Mouse (Mus musculus): ENCODE results near the gene 1110002E22Rik. TPM values are rescaled to one million over a fixed set of nuclear protein-coding genes. Genes with fewer than 3 reads are reported as not detected.

1110002E22Rik gene
- polyA plus RNA-seq, 1 experiment = not detected

DNA sequence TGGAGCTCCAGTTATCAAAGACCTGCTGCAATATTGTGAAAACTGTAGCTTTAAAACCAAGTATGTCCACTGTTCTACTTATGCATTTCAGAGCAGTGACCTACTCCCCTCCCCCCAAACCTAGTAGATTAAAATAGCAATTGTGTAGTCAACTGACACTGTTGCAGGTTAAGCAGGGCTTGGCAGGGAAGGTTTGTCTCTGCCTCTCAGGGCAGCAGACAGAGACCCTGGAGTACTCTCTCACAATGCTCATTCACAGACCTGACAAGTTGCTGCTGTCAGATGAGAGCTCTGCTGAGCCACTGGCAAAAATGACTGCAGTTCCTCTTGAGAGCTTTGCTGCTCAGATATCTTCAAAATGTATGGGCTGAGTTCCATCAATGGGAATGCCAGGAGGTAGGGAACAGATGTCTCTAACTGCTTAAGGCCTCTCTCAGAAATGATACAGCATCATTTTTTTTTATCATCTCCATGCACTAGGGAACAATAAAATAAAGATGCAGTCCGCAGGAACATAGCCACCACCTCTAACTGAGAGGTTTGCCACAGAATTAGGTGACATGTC lies 18.3 kb downstream of the 1110002E22Rik start:
- TF ChIP-seq CTCF (IDR thresholded peaks at IDR 0.05; ENCODE audit: control insufficient read depth, insufficient read depth, low read length) (no peak), POLR2A (IDR thresholded peaks at IDR 0.05; ENCODE audit: borderline replicate concordance, control insufficient read depth, low read depth, low read length) (no peak)
- no peak overlapping the region for H3K27ac ChIP-seq (ENCODE audit: control insufficient read depth, insufficient read depth, low read depth, low read length, poor library complexity)
- no peak overlapping the region for H3K4me3 ChIP-seq (replicated peaks; ENCODE audit: control insufficient read depth, low read depth, low read length)
- 81% methylated on average over 1 of the region's 1 CpGs for WGBS
- no peaks in the 10 kb centered on the region for H3K4me1 ChIP-seq (ENCODE audit: control insufficient read depth, insufficient read depth, low read length)

DNA sequence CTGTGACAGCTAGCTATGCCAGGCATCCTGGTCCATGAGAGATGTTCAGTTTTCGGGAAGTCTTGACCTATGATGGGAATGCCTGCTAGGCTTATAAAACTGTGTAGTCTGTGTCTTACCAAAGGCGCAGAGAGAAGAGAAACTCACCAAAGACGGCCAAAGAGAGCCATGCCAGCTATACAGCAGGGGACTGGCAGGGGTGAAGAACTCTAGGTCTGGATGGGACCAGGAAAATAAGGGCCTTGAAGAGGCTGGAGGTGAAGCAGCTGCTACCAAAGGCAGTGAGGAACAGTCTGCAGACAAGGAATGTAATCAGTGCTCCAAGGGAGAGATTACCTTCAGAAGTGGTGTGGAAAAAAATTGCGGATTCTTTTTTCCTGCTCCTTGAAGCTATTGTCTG lies 19.0 kb downstream of the 1110002E22Rik start:
- no peak for TF ChIP-seq POLR2A (IDR thresholded peaks at IDR 0.05; ENCODE audit: borderline replicate concordance, control insufficient read depth, low read depth, low read length)
- TF ChIP-seq CTCF (IDR thresholded peaks at IDR 0.05; ENCODE audit: control insufficient read depth, insufficient read depth, low read length) = no peak
- H3K4me1 ChIP-seq (ENCODE audit: control insufficient read depth, insufficient read depth, low read length) = no peaks in the 10 kb centered on the region
- no peak overlapping the region for H3K4me3 ChIP-seq (replicated peaks; ENCODE audit: control insufficient read depth, low read depth, low read length)
- 83% methylated on average over 4 of the region's 4 CpGs for WGBS
- no peak overlapping the region for H3K27ac ChIP-seq (ENCODE audit: control insufficient read depth, insufficient read depth, low read depth, low read length, poor library complexity)

DNA sequence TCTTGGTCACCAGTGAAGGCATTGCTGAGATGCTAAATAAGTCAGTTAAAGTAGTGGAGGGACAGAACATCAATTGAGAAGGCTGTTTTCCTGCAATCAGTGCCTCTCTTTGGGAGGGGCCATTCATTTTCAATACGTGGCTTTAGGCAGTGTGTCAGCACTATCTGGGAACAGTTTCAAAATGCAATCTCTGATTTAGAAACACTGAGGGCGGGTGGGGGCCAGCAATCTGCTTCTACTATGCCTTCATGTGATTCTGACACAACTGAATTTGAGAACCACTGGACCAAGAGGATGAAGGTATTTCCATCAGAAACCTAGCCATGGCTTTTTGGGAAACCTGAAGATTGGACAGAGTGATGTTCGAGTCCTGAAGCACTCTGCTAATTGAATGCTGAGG lies 30.4 kb downstream of the 1110002E22Rik start:
- Histone ChIP-seq H3K4me3 (replicated peaks; ENCODE audit: control insufficient read depth, low read depth, low read length) (no peak overlapping the region), H3K27ac (ENCODE audit: control insufficient read depth, insufficient read depth, low read depth, low read length, poor library complexity) (no peak overlapping the region), H3K4me1 (ENCODE audit: control insufficient read depth, insufficient read depth, low read length) (no peaks in the 10 kb centered on the region)
- TF ChIP-seq POLR2A (IDR thresholded peaks at IDR 0.05; ENCODE audit: borderline replicate concordance, control insufficient read depth, low read depth, low read length) = no peak
- WGBS = 62% methylated on average over 3 of the region's 3 CpGs

DNA sequence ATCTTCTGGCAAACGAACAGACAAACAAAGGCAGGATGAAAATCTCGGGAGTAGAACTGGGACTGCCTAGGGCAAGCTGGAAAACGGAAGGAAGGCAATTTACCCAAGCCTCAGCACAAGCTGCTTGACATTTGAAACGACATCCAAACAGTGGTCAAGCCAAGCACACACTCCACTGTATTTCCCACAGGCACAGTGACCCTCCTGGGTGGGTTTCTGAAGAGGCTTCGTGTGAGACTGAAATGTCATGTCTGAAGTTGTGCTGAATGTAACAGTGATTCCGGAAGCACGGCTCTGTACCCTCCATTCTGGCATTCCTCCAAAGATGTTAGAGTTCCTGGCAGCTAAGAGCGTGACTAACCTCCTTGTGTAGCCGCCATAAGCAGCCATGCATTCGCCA lies 30.9 kb downstream of the 1110002E22Rik start:
- TF ChIP-seq CTCF (IDR thresholded peaks at IDR 0.05; ENCODE audit: control insufficient read depth, insufficient read depth, low read length) (no peak), POLR2A (IDR thresholded peaks at IDR 0.05; ENCODE audit: borderline replicate concordance, control insufficient read depth, low read depth, low read length) (no peak)
- no peak overlapping the region for H3K27ac ChIP-seq (ENCODE audit: control insufficient read depth, insufficient read depth, low read depth, low read length, poor library complexity)
- H3K4me3 ChIP-seq (replicated peaks; ENCODE audit: control insufficient read depth, low read depth, low read length) = no peak overlapping the region
- WGBS = 80% methylated on average over 10 of the region's 10 CpGs
- no peaks in the 10 kb centered on the region for H3K4me1 ChIP-seq (ENCODE audit: control insufficient read depth, insufficient read depth, low read length)

DNA sequence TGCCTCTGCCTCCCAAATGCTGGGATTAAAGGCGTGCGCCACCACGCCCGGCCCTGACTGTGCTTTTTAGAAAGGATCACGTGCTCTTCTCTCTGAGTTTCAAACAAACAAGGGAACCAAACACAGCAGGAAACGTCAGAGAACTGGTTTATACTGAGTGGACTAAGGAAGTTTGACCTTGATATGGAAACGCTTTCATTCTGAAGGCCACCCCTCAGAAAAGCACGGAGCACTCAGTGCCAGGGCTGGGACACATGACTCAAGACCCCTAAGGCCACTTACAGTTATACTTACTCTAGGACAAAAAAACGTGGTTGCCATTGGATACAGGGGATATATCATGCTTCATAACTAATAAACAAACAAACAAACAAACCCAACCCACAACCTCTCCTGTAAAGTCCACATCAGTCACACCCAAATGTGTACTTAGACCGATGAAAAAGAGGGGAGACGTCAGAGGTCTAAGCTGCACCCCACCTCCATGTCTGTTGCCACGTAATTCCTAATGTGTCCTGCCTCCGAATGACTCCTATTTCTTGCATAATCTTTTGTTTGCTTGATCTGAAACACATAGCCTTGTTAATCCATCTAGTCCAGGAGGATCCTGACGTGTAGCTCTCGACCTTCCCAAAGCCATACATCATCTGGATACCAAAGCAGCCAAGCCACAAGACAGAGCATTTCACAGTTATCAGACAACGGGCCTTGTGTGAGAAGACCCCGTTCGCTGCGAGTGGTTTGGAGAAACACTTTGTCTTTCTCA lies 31.6 kb downstream of the 1110002E22Rik start:
- Histone ChIP-seq H3K4me1 (ENCODE audit: control insufficient read depth, insufficient read depth, low read length) (no peaks in the 10 kb centered on the region), H3K27ac (ENCODE audit: control insufficient read depth, insufficient read depth, low read depth, low read length, poor library complexity) (no peak overlapping the region), H3K4me3 (replicated peaks; ENCODE audit: control insufficient read depth, low read depth, low read length) (no peak overlapping the region)
- no peak for TF ChIP-seq POLR2A (IDR thresholded peaks at IDR 0.05; ENCODE audit: borderline replicate concordance, control insufficient read depth, low read depth, low read length)
- no peak for TF ChIP-seq CTCF (IDR thresholded peaks at IDR 0.05; ENCODE audit: control insufficient read depth, insufficient read depth, low read length)
- WGBS = 81% methylated on average over 19 of the region's 19 CpGs

DNA sequence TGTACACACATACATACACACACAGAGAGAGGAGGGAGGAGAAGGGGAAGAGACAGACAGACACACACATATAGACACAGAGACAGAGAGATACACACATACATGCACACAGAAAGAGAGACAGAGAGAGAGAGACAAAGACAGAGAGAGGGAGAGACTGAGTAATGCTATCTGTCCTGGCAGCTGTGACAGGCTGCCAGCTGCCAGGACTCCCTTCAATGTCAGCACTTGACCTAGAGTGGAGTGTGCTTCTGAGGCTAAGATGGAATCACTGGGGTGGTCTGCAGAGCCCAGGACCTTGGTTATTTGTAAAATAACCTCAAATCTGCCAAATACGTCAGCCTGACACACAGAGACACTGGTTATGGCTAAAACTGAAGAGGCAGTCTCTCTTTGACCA lies 32.9 kb downstream of the 1110002E22Rik start:
- TF ChIP-seq POLR2A (IDR thresholded peaks at IDR 0.05; ENCODE audit: borderline replicate concordance, control insufficient read depth, low read depth, low read length) (no peak), CTCF (IDR thresholded peaks at IDR 0.05; ENCODE audit: control insufficient read depth, insufficient read depth, low read length) (no peak)
- H3K4me1 ChIP-seq (ENCODE audit: control insufficient read depth, insufficient read depth, low read length) = no peaks in the 10 kb centered on the region
- WGBS = 74% methylated on average over 1 of the region's 1 CpGs
- no peak overlapping the region for H3K27ac ChIP-seq (ENCODE audit: control insufficient read depth, insufficient read depth, low read depth, low read length, poor library complexity)
- no peak overlapping the region for H3K4me3 ChIP-seq (replicated peaks; ENCODE audit: control insufficient read depth, low read depth, low read length)

DNA sequence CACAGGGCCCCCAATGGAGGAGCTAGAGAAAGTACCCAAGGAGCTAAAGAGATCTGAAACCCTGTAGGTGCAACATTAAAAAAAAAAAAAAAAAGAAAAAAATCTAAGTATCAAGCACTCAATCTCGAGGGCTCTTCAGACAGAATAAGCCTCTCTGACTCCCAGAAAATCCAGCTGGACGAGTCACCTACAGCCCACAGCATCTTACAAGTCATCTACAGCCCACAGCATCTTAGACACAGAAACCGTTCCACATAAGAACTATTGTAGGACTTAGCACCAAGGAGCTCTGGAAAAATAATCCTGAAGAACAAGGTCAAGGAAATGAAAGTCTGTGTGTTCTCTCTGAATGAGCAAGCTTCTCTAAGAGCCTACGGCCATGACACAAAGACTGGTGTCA lies 37.1 kb downstream of the 1110002E22Rik start:
- WGBS = 81% methylated on average over 4 of the region's 4 CpGs
- Histone ChIP-seq H3K4me1 (ENCODE audit: control insufficient read depth, insufficient read depth, low read length) (no peaks in the 10 kb centered on the region; the same call in 1 of the 2 replicates), H3K4me3 (replicated peaks; ENCODE audit: control insufficient read depth, low read depth, low read length) (no peak overlapping the region), H3K27ac (ENCODE audit: control insufficient read depth, insufficient read depth, low read depth, low read length, poor library complexity) (no peak overlapping the region)
- no peak for TF ChIP-seq CTCF (IDR thresholded peaks at IDR 0.05; ENCODE audit: control insufficient read depth, insufficient read depth, low read length)
- no peak for TF ChIP-seq POLR2A (IDR thresholded peaks at IDR 0.05; ENCODE audit: borderline replicate concordance, control insufficient read depth, low read depth, low read length)

DNA sequence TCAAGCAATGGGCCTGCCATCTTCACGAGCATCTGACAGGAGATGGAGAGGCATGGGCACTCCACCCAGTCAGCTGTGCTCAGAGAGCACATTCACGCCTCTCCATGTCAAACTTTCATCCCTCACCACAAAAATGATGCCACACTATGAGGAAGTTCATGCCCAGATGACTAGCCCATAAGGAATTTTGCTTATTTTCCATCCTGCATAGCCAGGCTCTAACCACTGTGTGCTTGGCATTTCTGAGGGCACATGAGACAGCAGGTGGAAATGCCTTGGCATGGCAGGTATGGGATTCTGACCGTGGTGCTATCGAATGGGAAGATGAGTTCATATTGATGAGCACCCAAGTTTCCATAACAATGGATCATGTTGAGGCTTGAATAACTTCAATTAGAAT lies 38.8 kb downstream of the 1110002E22Rik start:
- H3K27ac ChIP-seq (ENCODE audit: control insufficient read depth, insufficient read depth, low read depth, low read length, poor library complexity) = no peak overlapping the region
- no peak for TF ChIP-seq CTCF (IDR thresholded peaks at IDR 0.05; ENCODE audit: control insufficient read depth, insufficient read depth, low read length)
- no peak for TF ChIP-seq POLR2A (IDR thresholded peaks at IDR 0.05; ENCODE audit: borderline replicate concordance, control insufficient read depth, low read depth, low read length)
- WGBS = 85% methylated on average over 4 of the region's 4 CpGs
- no peak overlapping the region for H3K4me3 ChIP-seq (replicated peaks; ENCODE audit: control insufficient read depth, low read depth, low read length)
- no peaks in the 10 kb centered on the region; the same call in 1 of the 2 replicates for H3K4me1 ChIP-seq (ENCODE audit: control insufficient read depth, insufficient read depth, low read length)

Measured in bone marrow, adult 2 months (tissue).